Mouse (Mus musculus) liver, adult 2 months (tissue): Measurements from ENCODE around the gene Rap1b. TPM values are rescaled to one million over a fixed set of nuclear protein-coding genes. Genes with fewer than 3 reads are reported as not detected.
A peak's percentile ranks its signal among the peaks of the same experiment; 100 is the strongest.

Source experiments
- DNase-seq: peaks from one replicate; pipeline ENCODE4 v3.0.0-alpha.2; 2011; ENCODE audit warnings: low read depth, low spot score; ENCODE audit errors: extremely low read depth
- H3K27ac ChIP-seq: fragments of 200-500 bp; replicated peaks from 2 replicates; pipeline ENCODE4 v1.5.1; 2012; ENCODE audit warnings: low read depth, mild to moderate bottlenecking, control low read depth, inconsistent platforms, low read length; ENCODE audit not compliant: insufficient read depth
- H3K27me3 ChIP-seq: fragments of 200-500 bp; 2 replicates; pipeline ENCODE4 v1.6.1; 2012; ENCODE audit warnings: mild to moderate bottlenecking, moderate library complexity, low read length, inconsistent platforms; ENCODE audit not compliant: control insufficient read depth, insufficient read depth
- H3K36me3 ChIP-seq: fragments of 200-500 bp; 2 replicates; pipeline ENCODE4 v1.6.1; 2012; ENCODE audit warnings: low read length, inconsistent platforms; ENCODE audit not compliant: control insufficient read depth, insufficient read depth
- H3K4me1 ChIP-seq: fragments of 200-500 bp; 2 replicates; pipeline ENCODE4 v1.6.1; 2011; ENCODE audit warnings: low read length; ENCODE audit not compliant: control insufficient read depth, insufficient read depth
- H3K4me3 ChIP-seq: fragments of 200-500 bp; 2 replicates; pipeline ENCODE4 v1.5.1; 2011; ENCODE audit warnings: low read depth, mild to moderate bottlenecking, control low read depth, low read length, moderate library complexity; ENCODE audit not compliant: insufficient read depth
- H3K79me2 ChIP-seq: fragments of 200-500 bp; 2 replicates; pipeline ENCODE4 v1.6.1; 2012; ENCODE audit warnings: inconsistent platforms, mild to moderate bottlenecking, low read length, moderate library complexity; ENCODE audit not compliant: control insufficient read depth, insufficient read depth
- H3K9ac ChIP-seq: fragments of 200-500 bp; 2 replicates; pipeline ENCODE4 v1.6.1; 2012; ENCODE audit warnings: low read depth, mild to moderate bottlenecking, control low read depth, inconsistent platforms, low read length
- CTCF ChIP-seq: fragments of 200-500 bp; IDR thresholded peaks from 2 replicates; pipeline ENCODE4 v1.5.1; 2011; ENCODE audit warnings: low read depth, low read length, control low read depth
- POLR2A ChIP-seq: fragments of 200-500 bp; IDR thresholded peaks from 2 replicates; pipeline ENCODE4 v1.6.1; 2011; ENCODE audit warnings: low read length, control low read depth; ENCODE audit not compliant: insufficient read depth; ENCODE audit errors: extremely low read depth
- WGBS: fragments of 180-500 bp; shearing (Covaris S2); methylation state at CpG from one replicate; pipeline ENCODE4 v1.1.7; 2018; 5-methylcytosine and 5-hydroxymethylcytosine counted together
- polyA plus RNA-seq: library from polyadenylated mRNA; depleted of rRNA; stranded (reverse); fragments of >200 nt; gene quantifications from 2 replicates; pipeline ENCODE4 v1.2.3, GENCODE M21; 2012
- total RNA-seq: library from RNA; depleted of rRNA; stranded (reverse); fragments of >200 nt; gene quantifications from 2 replicates; pipeline ENCODE4 v1.2.3, GENCODE M21; 2014

Rap1b gene
- total and polyA plus RNA-seq, 2 experiments, result 12.5 to 44.6 TPM

DNA sequence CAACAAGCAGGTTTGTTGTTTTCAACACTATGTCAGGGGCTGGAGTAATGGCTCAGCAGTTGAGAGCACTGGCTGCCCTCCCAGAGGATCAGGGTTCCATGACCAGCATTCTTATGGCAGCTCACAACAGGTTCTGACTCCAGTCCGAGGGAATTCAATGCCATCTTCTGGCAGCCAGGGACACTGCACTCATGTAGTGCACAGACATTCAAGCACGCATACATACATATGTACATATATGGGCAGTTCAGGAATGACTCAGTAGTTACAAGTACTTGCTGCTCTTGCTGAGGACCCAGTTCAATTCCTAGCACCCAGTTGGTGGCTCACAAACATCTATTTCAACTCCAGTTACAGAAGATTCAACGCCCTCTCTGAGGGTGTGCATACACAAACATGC lies 6.9 kb downstream of the Rap1b start:
- H3K9ac ChIP-seq, result no peak overlapping the region
- peak; percentile 49 for DNase-seq
- H3K4me1 ChIP-seq, result peaks cover 16% of the 10 kb centered on the region
- H3K79me2 ChIP-seq, result peaks cover 52% of the 10 kb centered on the region
- TF ChIP-seq CTCF, result peak; percentile 50
- TF ChIP-seq POLR2A, result no peak
- no peak overlapping the region for H3K27ac ChIP-seq
- H3K4me3 ChIP-seq, result no peak overlapping the region
- no peaks in the 10 kb centered on the region for H3K36me3 ChIP-seq
- no peaks in the 10 kb centered on the region for H3K27me3 ChIP-seq
- WGBS, result 90% methylated on average over 3 of the region's 3 CpGs

GRCm38 (mm10) chr10:117836354-117836753 lies 9.5 kb downstream of the Rap1b start:
- H3K27me3 ChIP-seq, result no peaks in the 10 kb centered on the region
- H3K27ac ChIP-seq, result no peak overlapping the region
- peaks cover 60% of the 10 kb centered on the region for H3K79me2 ChIP-seq
- peaks cover 16% of the 10 kb centered on the region for H3K4me1 ChIP-seq
- 51% methylated on average over 2 of the region's 2 CpGs for WGBS
- no peak for DNase-seq
- H3K4me3 ChIP-seq, result no peak overlapping the region
- TF ChIP-seq POLR2A (no peak), CTCF (no peak)
- H3K36me3 ChIP-seq, result no peaks in the 10 kb centered on the region
- H3K9ac ChIP-seq, result no peak overlapping the region

DNA sequence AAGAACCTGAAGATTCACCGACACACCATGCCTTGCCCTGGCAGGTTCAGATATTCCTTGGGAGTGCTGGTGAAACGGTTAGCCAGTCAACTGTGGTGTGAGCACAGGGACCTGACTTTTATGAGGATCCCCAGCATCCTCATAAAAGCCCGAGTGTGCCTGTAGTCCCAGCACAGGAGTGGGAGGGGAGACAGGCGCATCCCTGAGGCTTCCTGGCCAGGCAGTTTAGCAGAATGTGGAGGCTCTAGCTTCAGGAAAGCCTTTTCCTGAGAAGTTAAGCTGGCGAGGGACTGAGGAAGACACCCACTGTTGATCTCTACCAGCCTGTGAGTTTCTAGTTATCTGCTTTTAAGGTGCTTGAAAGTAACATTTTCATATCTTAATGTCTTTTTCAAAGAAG lies 10.4 kb downstream of the Rap1b start:
- no peak overlapping the region for H3K9ac ChIP-seq
- H3K4me1 ChIP-seq, result peaks cover 18% of the 10 kb centered on the region
- H3K36me3 ChIP-seq, result no peaks in the 10 kb centered on the region
- no peak for DNase-seq
- H3K27me3 ChIP-seq, result no peaks in the 10 kb centered on the region
- H3K4me3 ChIP-seq, result no peak overlapping the region
- H3K79me2 ChIP-seq, result peaks cover 58% of the 10 kb centered on the region
- no peak overlapping the region for H3K27ac ChIP-seq
- TF ChIP-seq POLR2A (no peak), CTCF (no peak)
- WGBS, result 66% methylated on average over 5 of the region's 5 CpGs

DNA sequence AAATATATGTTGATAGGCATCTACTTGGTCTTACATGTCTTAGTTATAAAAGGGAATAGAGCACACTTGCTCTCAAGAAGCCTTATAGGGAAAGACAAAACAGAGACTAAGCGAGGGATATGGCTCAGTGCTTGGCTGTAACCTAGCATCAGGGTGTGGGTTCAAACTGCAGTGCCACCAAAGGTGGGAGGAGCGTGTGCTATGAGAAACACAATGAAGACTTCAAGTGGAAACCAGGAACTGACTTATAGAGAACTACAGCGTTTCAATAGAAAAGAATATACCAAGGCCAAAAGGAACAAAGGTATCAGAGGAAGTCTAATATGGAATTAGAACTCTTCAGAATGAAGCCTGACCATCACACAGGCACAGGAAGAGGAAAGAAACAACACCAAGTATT lies 15.0 kb downstream of the Rap1b start:
- Histone ChIP-seq H3K4me3 (no peak overlapping the region), H3K36me3 (no peaks in the 10 kb centered on the region), H3K9ac (no peak overlapping the region), H3K79me2 (peaks cover 51% of the 10 kb centered on the region), H3K27me3 (no peaks in the 10 kb centered on the region), H3K4me1 (peaks cover 35% of the 10 kb centered on the region), H3K27ac (no peak overlapping the region)
- WGBS, result 74% methylated on average over 3 of the region's 3 CpGs
- no peak for DNase-seq
- TF ChIP-seq POLR2A (no peak), CTCF (no peak)

- H3K27ac ChIP-seq, result peak overlapping the region; percentile 82
Measured at GRCm38 (mm10) chr10:117829472-117830155, 16.2 kb downstream of the Rap1b start.

DNA sequence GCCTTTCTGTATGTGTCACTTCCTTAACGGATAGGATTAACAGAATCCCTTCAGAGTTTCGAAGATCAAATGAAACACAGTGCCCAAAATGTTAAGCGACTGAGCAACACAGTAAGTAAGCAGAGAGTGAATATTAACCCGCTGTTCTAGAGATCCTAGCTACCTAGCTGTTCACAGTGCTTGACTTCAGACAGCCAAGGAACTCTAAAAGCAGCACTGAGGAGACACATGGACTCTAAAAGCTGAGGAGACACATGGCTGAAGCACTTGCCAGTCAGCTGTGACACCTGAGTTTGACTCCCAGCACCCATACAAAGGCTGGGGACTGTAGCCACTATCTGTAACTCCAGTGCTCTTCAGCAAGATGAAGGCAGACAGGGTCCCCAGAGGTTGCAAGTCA lies 16.8 kb downstream of the Rap1b start:
- no peak for DNase-seq
- no peaks in the 10 kb centered on the region for H3K27me3 ChIP-seq
- 2% methylated on average over 4 of the region's 4 CpGs for WGBS
- no peak overlapping the region for H3K4me3 ChIP-seq
- TF ChIP-seq CTCF (no peak), POLR2A (no peak)
- H3K9ac ChIP-seq, result peak overlapping the region; percentile 15; the same call in 1 of the 2 replicates
- peak overlapping the region; percentile 82 for H3K27ac ChIP-seq
- peaks cover 47% of the 10 kb centered on the region for H3K79me2 ChIP-seq
- H3K36me3 ChIP-seq, result peaks cover 2% of the 10 kb centered on the region; the same call in 1 of the 2 replicates
- peaks cover 42% of the 10 kb centered on the region for H3K4me1 ChIP-seq

More at GRCm38 (mm10) chr10:117829472-117830155, 16.2 kb downstream of the Rap1b start:
- DNase-seq, result peak; percentile 41
- Histone ChIP-seq H3K4me3 (no peak overlapping the region), H3K27me3 (no peaks in the 10 kb centered on the region), H3K36me3 (no peaks in the 10 kb centered on the region), H3K79me2 (peaks cover 51% of the 10 kb centered on the region), H3K9ac (no peak overlapping the region), H3K4me1 (peaks cover 38% of the 10 kb centered on the region)
- WGBS, result 59% methylated on average over 7 of the region's 7 CpGs
- no peak for TF ChIP-seq POLR2A
- TF ChIP-seq CTCF, result no peak
